Mouse (Mus musculus): Measurements from ENCODE around the gene Fut1.

DNA sequence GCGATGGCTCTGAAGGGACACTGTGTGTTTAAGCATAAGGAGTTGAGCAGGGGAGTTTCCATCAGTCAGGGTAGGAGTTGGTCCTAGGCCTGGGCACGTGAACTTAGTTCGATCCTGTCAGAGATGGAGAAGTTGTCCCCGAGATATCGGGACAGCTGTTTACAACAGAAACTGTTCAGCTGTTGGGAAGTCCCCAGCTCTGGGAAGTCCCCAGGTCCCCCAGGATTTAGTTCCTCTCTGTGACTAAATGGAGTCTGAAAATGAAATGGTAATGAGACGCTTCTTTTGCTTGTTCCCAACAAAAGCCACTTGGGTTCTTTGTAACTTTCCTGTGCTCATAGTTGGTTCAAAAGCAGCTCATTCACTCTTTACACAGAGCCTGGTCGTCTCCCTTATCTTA, 25.2 kb upstream of the Fut1 start:
- no peak for TF ChIP-seq CTCF (IDR thresholded peaks at IDR 0.05; ENCODE audit: control insufficient read depth, insufficient read depth, insufficient replicate concordance, low read depth, low read length)
- no peak for TF ChIP-seq POLR2A (IDR thresholded peaks at IDR 0.05; ENCODE audit: control insufficient read depth, low read depth, low read length)

Measured in testis, adult 2 months (tissue).